Mouse (Mus musculus) lung, embryonic 15.5 days (tissue): Measurements from ENCODE around the gene C1qtnf6. TPM values are rescaled to one million over a fixed set of nuclear protein-coding genes. Genes with fewer than 3 reads are reported as not detected.
A peak's percentile ranks its signal among the peaks of the same experiment; 100 is the strongest.

Experiments used
- ATAC-seq: fragments of 200-750 bp; cut with Nextera tagmentation; 2 replicates; pipeline ENCODE4 v1.8.0; 2017; ENCODE audit warnings: moderate number of reproducible peaks, borderline replicate concordance; ENCODE audit not compliant: low FRiP score, low TSS enrichment; ENCODE audit errors: extremely low read depth
- H3K27ac ChIP-seq: fragments of 300-500 bp; sonication (generic); 2 replicates; pipeline ENCODE4 v1.5.1; 2015; ENCODE audit warnings: moderate library complexity, mild to moderate bottlenecking, inconsistent platforms
- H3K27me3 ChIP-seq: fragments of 300-500 bp; sonication (generic); 2 replicates; pipeline ENCODE4 v1.6.1; 2015; ENCODE audit warnings: inconsistent platforms
- H3K36me3 ChIP-seq: fragments of 300-500 bp; sonication (generic); 2 replicates; pipeline ENCODE4 v1.6.1; 2015; ENCODE audit warnings: inconsistent platforms
- H3K4me1 ChIP-seq: fragments of 300-500 bp; sonication (generic); 2 replicates; pipeline ENCODE4 v1.6.1; 2015; ENCODE audit warnings: inconsistent platforms
- H3K4me2 ChIP-seq: fragments of 300-500 bp; sonication (generic); 2 replicates; pipeline ENCODE4 v1.6.1; 2015; ENCODE audit warnings: inconsistent platforms, mild to moderate bottlenecking, moderate library complexity
- H3K4me3 ChIP-seq: fragments of 300-500 bp; sonication (generic); 2 replicates; pipeline ENCODE4 v1.5.1; 2015; ENCODE audit warnings: mild to moderate bottlenecking, inconsistent platforms
- H3K9ac ChIP-seq: fragments of 300-500 bp; sonication (generic); 2 replicates; pipeline ENCODE4 v1.6.1; 2015; ENCODE audit warnings: inconsistent platforms
- H3K9me3 ChIP-seq: fragments of 300-500 bp; sonication (generic); 2 replicates; pipeline ENCODE4 v1.6.1; 2016; ENCODE audit warnings: inconsistent platforms
- WGBS: fragments of 180-500 bp; shearing (Covaris S2); methylation state at CpG from one replicate; pipeline ENCODE4 v1.1.7; 2015; 5-methylcytosine and 5-hydroxymethylcytosine counted together
- polyA plus RNA-seq: library from polyadenylated mRNA; unstranded; fragments of >200 nt; fragmentation: Nextera tagmentation; extraction: Ambion mirVana; gene quantifications from 2 replicates; pipeline ENCODE4 v1.2.1, GENCODE M21; 2015

The C1qtnf6 gene
- polyA plus RNA-seq, 1 experiment from 2014 or later = 33.1 TPM

GRCm38 (mm10) chr15:78559141-78559979, 28.1 kb upstream of the C1qtnf6 start:
- no peaks in the 10 kb centered on the region for H3K4me1 ChIP-seq
- no peaks in the 10 kb centered on the region for H3K9me3 ChIP-seq
- ATAC-seq = no peak
- WGBS = 59% methylated on average over 11 of the region's 11 CpGs
- H3K27ac ChIP-seq = no peak overlapping the region
- H3K4me3 ChIP-seq = no peak overlapping the region
- H3K9ac ChIP-seq = no peak overlapping the region
- H3K27me3 ChIP-seq = no peaks in the 10 kb centered on the region
- H3K4me2 ChIP-seq = no peak overlapping the region
- H3K36me3 ChIP-seq = no peaks in the 10 kb centered on the region

- H3K9ac ChIP-seq = no peak overlapping the region
- H3K36me3 ChIP-seq = no peaks in the 10 kb centered on the region
- H3K27ac ChIP-seq = no peak overlapping the region
- H3K4me2 ChIP-seq = no peak overlapping the region
- no peaks in the 10 kb centered on the region for H3K27me3 ChIP-seq
- no peaks in the 10 kb centered on the region for H3K4me1 ChIP-seq
- ATAC-seq = no peak
- H3K9me3 ChIP-seq = no peaks in the 10 kb centered on the region
- H3K4me3 ChIP-seq = no peak overlapping the region
- 40% methylated on average over 10 of the region's 10 CpGs for WGBS
These were observed 26.7 kb upstream of the C1qtnf6 start for GRCm38 (mm10) chr15:78557693-78558535.

- Histone ChIP-seq H3K4me1 (no peaks in the 10 kb centered on the region), H3K27me3 (no peaks in the 10 kb centered on the region), H3K4me2 (peak overlapping the region; percentile 35), H3K9ac (no peak overlapping the region), H3K27ac (no peak overlapping the region), H3K9me3 (no peaks in the 10 kb centered on the region), H3K36me3 (no peaks in the 10 kb centered on the region), H3K4me3 (peak overlapping the region; percentile 17; the same call in 1 of the 2 replicates)
- WGBS = 59% methylated on average over 25 of the region's 25 CpGs
- ATAC-seq = no peak
These were observed 23.5 kb upstream of the C1qtnf6 start for GRCm38 (mm10) chr15:78554545-78555313.

GRCm38 (mm10) chr15:78549189-78549734, 18.0 kb upstream of the C1qtnf6 start:
- no peaks in the 10 kb centered on the region for H3K9me3 ChIP-seq
- no peak overlapping the region for H3K4me2 ChIP-seq
- no peak overlapping the region for H3K9ac ChIP-seq
- no peak for ATAC-seq
- H3K27ac ChIP-seq = no peak overlapping the region
- H3K4me1 ChIP-seq = no peaks in the 10 kb centered on the region; the same call in 1 of the 2 replicates
- 56% methylated on average over 4 of the region's 4 CpGs for WGBS
- no peaks in the 10 kb centered on the region for H3K36me3 ChIP-seq
- H3K27me3 ChIP-seq = peaks cover 10% of the 10 kb centered on the region; the same call in 1 of the 2 replicates
- H3K4me3 ChIP-seq = no peak overlapping the region

- no peaks in the 10 kb centered on the region; the same call in 1 of the 2 replicates for H3K4me1 ChIP-seq
- no peak overlapping the region for H3K4me2 ChIP-seq
- WGBS = 43% methylated on average over 8 of the region's 8 CpGs
- H3K9me3 ChIP-seq = no peaks in the 10 kb centered on the region
- peaks cover 13% of the 10 kb centered on the region; the same call in 1 of the 2 replicates for H3K27me3 ChIP-seq
- no peak overlapping the region for H3K27ac ChIP-seq
- H3K9ac ChIP-seq = no peak overlapping the region
- H3K36me3 ChIP-seq = no peaks in the 10 kb centered on the region
- ATAC-seq = no peak
- H3K4me3 ChIP-seq = no peak overlapping the region
These were observed 17.5 kb upstream of the C1qtnf6 start for GRCm38 (mm10) chr15:78548711-78549110.

GRCm38 (mm10) chr15:78548336-78548665, 17.1 kb upstream of the C1qtnf6 start:
- Histone ChIP-seq H3K27ac (no peak overlapping the region), H3K9ac (no peak overlapping the region; the same call in 1 of the 2 replicates), H3K27me3 (peaks cover 13% of the 10 kb centered on the region; the same call in 1 of the 2 replicates), H3K4me2 (no peak overlapping the region), H3K4me1 (no peaks in the 10 kb centered on the region; the same call in 1 of the 2 replicates), H3K4me3 (no peak overlapping the region), H3K36me3 (no peaks in the 10 kb centered on the region), H3K9me3 (no peaks in the 10 kb centered on the region)
- WGBS = 28% methylated on average over 3 of the region's 3 CpGs
- peak; percentile 27; the same call in 1 of the 2 replicates for ATAC-seq

- no peaks in the 10 kb centered on the region for H3K9me3 ChIP-seq
- ATAC-seq = no peak
- H3K4me1 ChIP-seq = peaks cover 5% of the 10 kb centered on the region; the same call in 1 of the 2 replicates
- no peak overlapping the region; the same call in 1 of the 2 replicates for H3K9ac ChIP-seq
- 34% methylated on average over 5 of the region's 5 CpGs for WGBS
- H3K27ac ChIP-seq = no peak overlapping the region
- H3K4me3 ChIP-seq = no peak overlapping the region
- no peaks in the 10 kb centered on the region for H3K36me3 ChIP-seq
- no peak overlapping the region for H3K4me2 ChIP-seq
- H3K27me3 ChIP-seq = peaks cover 13% of the 10 kb centered on the region; the same call in 1 of the 2 replicates
These were observed 16.5 kb upstream of the C1qtnf6 start for GRCm38 (mm10) chr15:78547415-78548335.

GRCm38 (mm10) chr15:78546060-78546459, 14.8 kb upstream of the C1qtnf6 start:
- no peak overlapping the region for H3K9ac ChIP-seq
- peaks cover 13% of the 10 kb centered on the region; the same call in 1 of the 2 replicates for H3K27me3 ChIP-seq
- H3K4me3 ChIP-seq = no peak overlapping the region
- no peaks in the 10 kb centered on the region for H3K9me3 ChIP-seq
- no peak overlapping the region for H3K4me2 ChIP-seq
- ATAC-seq = no peak
- peaks cover 15% of the 10 kb centered on the region for H3K4me1 ChIP-seq
- 73% methylated on average over 4 of the region's 4 CpGs for WGBS
- H3K27ac ChIP-seq = no peak overlapping the region
- no peaks in the 10 kb centered on the region for H3K36me3 ChIP-seq

GRCm38 (mm10) chr15:78544561-78545001, 13.4 kb upstream of the C1qtnf6 start, which contains the start of gene Sstr3:
Gene Sstr3 (minus strand): TSS chr15:78544685.
- WGBS = 7% methylated on average over 14 of the region's 14 CpGs
- H3K9me3 ChIP-seq = no peaks in the 10 kb centered on the region
- peaks cover 15% of the 10 kb centered on the region for H3K4me1 ChIP-seq
- H3K27me3 ChIP-seq = peaks cover 13% of the 10 kb centered on the region; the same call in 1 of the 2 replicates
- H3K9ac ChIP-seq = no peak within 1 kb of the TSS
- no peak within 1 kb of the TSS for H3K4me3 ChIP-seq
- no peak for ATAC-seq
- no peaks in the 10 kb centered on the region for H3K36me3 ChIP-seq
- no peak within 1 kb of the TSS for H3K27ac ChIP-seq
- H3K4me2 ChIP-seq = no peak within 1 kb of the TSS

GRCm38 (mm10) chr15:78544041-78544440, 12.8 kb upstream of the C1qtnf6 start:
- Histone ChIP-seq H3K4me2 (no peak overlapping the region), H3K4me1 (peaks cover 15% of the 10 kb centered on the region), H3K9ac (no peak overlapping the region), H3K36me3 (no peaks in the 10 kb centered on the region), H3K4me3 (no peak overlapping the region), H3K27ac (no peak overlapping the region), H3K27me3 (peaks cover 13% of the 10 kb centered on the region; the same call in 1 of the 2 replicates), H3K9me3 (no peaks in the 10 kb centered on the region)
- no peak for ATAC-seq
- WGBS = 60% methylated on average over 15 of the region's 15 CpGs
